Mouse (Mus musculus): ENCODE results near the gene Prss53.
A peak's percentile ranks its signal among the peaks of the same experiment; 100 is the strongest.

The Prss53 gene

GRCm38 (mm10) chr7:127890798-127891197 lies at the start of gene Prss53:
Gene Prss53 (minus strand): TSS chr7:127890970.
- no peak for DNase-seq (ENCODE audit: low read depth, low spot score)

DNA sequence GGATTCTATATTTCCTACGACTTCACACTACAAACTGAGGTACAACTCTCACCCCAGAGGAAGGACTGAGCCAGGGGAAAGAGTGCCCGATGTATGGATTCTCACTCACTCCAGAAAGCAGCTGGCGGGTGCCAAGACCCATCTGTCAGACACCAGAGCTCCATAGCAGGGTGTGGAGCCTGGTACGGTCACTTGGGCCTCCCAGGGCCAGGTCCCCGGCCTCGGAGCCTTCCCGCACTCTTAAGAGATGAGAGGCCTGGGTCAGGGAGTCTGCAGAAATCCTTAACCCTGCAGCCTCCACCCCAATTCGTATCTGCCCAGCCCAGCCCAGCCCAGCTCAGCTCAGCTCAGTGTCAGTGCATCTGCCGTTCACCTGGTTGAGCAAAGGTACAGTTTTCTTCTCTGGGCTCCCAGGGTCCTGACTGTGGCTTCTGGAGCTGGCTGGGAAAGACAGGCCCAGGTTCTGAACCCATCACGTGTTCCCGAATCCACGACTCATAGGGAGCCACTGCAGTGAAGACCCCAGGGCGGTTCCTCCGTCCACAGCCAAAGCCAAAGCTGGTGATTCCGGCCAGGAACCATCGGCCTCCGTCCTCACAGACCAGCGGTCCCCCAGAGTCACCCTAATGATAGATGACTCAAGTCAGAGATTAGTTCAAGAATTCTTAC lies 45.6 kb upstream of the Prss53 start:
- DNase-seq (ENCODE audit: low read depth, low spot score) = peak; percentile 17

DNA sequence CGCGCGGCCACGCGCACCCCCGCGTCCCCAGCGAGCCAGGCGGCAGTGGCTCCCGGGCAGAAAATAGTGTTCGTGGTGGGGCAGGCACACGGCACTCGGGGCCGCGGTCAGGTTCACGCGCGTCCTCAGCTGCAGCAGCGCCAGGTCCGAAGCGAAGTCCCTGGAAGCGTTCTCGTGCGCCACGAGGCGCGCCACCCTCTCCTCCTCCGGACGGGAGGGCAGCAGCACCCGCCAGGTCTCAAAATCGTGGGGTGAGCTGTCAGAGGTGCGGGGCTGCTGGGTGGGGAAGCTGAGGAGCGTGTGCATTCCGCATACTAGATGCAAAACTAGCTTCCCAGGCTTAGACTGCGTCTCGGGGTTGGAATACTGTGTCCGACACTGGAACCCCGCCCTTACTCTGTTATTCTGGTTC lies 45.0 kb upstream of the Prss53 start:
- DNase-seq (ENCODE audit: low read depth, low spot score) = peak; percentile 74

DNA sequence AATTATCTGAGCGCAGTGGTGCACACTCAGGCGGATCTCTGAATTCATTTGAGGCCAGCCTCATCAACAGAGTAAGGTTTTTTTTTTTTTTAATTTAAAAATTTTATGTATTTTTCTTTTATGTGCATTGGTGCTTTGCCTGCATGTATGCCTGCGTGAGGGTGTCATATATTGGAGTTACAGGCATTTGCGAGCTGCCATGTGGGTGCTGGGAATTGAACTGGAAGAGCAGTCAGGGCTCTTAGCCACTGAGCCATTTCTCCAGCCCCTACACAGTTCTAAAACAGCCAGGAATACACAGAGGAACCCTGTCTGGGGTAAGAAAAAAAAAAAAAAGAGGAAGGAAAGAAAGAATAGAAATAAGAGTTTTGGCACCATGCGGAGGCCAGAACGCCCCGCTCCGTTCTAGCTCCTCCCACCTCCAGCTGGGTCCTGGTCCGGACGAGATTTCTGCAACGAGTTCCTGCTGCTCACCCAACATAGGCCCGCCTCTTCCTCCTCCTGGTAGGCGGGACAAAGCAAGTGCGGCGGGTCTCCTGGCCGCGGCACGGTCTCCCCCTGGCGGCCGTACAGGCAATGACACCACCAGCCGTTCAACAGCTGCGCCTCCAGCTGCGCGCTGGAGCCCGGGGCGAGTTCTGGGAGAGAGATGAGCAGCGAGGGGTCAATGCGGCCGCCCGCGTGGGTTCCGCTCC lies 44.4 kb upstream of the Prss53 start:
- DNase-seq (ENCODE audit: low read depth, low spot score) = peak; percentile 98

DNA sequence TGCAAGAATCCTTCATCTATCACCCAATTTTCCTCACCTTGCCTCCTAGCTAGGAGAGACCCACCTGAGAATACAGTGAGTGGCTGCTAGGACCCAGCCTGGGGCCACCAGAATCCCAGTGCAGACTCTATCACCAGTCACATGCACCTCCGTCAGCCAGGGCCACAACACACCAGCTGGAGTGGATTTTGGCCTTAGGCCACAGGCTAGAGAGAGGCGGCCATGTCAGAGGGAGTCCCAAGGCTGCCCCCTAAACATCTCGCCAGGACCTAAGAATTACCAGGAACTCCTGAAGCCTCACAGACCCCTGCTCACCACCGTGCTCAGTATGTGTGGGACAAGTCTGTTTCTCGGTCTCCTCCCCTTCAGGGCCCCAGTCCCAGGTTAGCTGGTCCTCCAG lies 43.3 kb upstream of the Prss53 start:
- DNase-seq (ENCODE audit: low read depth, low spot score) = no peak

GRCm38 (mm10) chr7:127932273-127933031 lies 41.7 kb upstream of the Prss53 start:
- DNase-seq (ENCODE audit: low read depth, low spot score) = peak; percentile 73

- peak; percentile 83 for DNase-seq (ENCODE audit: low read depth, low spot score)
Observed at GRCm38 (mm10) chr7:127931351-127932135, 40.8 kb upstream of the Prss53 start.

GRCm38 (mm10) chr7:127930636-127931035 lies 39.9 kb upstream of the Prss53 start:
- no peak for DNase-seq (ENCODE audit: low read depth, low spot score)

DNA sequence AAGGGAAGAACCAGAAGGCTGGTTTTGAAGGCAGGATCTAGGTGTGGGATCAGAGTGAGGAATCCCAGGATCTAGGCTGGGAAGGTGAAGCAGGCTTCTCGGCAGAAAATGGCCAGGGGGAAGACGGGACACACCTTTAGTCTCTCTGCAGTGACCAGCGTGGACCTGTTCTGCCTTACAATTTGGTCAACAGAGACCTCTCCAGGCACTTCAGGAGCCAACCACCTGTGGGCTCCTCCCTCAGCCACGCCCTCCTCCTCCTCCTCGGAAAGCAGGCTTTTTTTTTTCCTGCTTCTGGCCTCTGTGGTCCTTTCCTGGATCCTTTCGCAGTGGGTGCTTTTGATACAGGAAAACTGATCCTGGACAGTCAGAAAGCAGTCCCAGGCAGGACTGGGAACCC lies 39.2 kb upstream of the Prss53 start, which contains the start of gene Prss8:
Prss8 (minus strand) TSS at position 182 of the 400 bp plus-strand sequence.
- DNase-seq (ENCODE audit: low read depth, low spot score) = no peak

- peak; percentile 40 for DNase-seq (ENCODE audit: low read depth, low spot score)
Observed at GRCm38 (mm10) chr7:127928596-127928995, 37.8 kb upstream of the Prss53 start.

GRCm38 (mm10) chr7:127927726-127928125 lies 37.0 kb upstream of the Prss53 start:
- DNase-seq (ENCODE audit: low read depth, low spot score) = no peak

DNA sequence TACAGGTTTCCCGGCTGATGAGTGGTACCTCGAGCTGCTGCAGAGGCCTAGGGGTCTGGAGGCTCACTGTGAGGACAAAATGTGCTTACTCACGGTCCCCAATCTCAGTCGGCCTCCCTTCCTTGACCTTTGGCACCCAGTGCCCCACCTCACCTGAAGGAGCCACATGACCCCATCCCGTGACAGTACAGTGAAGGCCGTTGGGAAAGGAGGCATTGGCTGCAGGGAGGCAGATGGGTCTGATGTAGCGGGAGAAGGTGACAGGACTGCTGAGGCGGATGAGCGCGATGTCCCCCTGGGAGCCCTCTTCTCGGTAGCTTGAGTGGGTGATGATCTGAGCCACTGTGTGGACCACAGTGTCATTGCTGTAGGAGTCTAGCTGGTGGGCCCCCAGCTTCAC lies 36.1 kb upstream of the Prss53 start:
- DNase-seq (ENCODE audit: low read depth, low spot score) = no peak

- DNase-seq (ENCODE audit: low read depth, low spot score) = no peak
Observed at GRCm38 (mm10) chr7:127926066-127926465, 35.3 kb upstream of the Prss53 start.

GRCm38 (mm10) chr7:127925252-127925651 lies 34.5 kb upstream of the Prss53 start:
- DNase-seq (ENCODE audit: low read depth, low spot score) = no peak

GRCm38 (mm10) chr7:127923714-127924113 lies 32.9 kb upstream of the Prss53 start:
- no peak for DNase-seq (ENCODE audit: low read depth, low spot score)

DNA sequence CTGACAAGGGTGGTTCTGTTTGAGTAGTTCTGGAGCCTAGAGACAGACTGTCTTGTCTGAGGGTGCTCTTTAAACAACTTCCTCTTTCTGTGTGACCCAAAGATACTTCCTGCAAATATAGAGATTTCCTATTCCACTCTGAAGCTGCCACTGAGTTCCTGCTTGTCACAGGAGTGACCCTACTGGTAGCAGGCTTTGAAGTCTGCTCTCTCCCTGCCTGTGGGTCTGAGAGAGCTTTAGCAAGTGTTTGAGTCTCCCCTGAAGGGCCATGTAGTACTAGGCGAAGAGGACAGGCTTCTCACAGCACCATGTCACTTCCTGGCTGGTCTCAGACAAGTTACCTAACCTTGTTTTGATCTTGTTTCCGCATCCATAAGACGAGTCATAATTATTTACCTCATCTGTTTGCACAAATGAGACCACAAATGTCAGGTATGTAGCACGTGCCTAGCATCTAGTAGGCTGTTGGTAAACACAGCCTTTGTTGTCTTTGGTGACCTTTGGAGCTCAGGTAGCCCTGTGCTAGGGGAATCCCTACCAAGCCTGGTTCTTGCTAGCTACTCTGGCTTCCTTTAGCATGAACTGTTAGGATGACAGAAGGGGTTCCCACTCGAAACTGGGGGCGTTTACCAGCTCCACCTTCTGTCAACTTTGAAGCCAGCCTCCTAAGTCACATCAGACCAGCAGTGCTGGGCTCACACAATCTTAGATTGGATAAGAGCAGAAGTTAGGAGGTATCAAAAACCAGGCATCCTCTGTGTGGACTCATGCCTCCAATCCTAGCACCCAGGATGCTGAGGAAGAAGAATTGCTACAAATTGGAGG lies 31.9 kb upstream of the Prss53 start:
- no peak for DNase-seq (ENCODE audit: low read depth, low spot score)

DNA sequence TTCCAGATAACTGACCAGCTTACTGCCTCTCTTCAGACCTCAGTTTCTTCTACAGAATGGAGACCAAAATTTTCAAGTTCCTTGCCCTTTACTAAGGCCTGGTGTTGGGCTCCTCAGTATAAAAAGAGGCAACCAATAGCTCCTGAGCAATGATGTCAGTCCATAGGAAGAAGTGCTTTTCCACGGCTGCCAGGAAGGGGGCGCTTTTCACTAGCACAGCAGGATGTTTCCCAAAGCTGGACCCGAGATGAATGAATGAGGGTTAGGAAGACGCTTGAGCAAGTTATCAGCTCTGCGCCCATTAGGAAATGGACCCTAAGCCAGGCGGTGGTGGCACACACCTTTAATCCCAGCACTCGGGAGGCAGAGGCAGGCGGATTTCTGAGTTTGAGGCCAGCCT lies 30.7 kb upstream of the Prss53 start:
- DNase-seq (ENCODE audit: low read depth, low spot score) = no peak

- DNase-seq (ENCODE audit: low read depth, low spot score) = peak; percentile 61
Observed at GRCm38 (mm10) chr7:127919290-127919689, 28.5 kb upstream of the Prss53 start.

DNA sequence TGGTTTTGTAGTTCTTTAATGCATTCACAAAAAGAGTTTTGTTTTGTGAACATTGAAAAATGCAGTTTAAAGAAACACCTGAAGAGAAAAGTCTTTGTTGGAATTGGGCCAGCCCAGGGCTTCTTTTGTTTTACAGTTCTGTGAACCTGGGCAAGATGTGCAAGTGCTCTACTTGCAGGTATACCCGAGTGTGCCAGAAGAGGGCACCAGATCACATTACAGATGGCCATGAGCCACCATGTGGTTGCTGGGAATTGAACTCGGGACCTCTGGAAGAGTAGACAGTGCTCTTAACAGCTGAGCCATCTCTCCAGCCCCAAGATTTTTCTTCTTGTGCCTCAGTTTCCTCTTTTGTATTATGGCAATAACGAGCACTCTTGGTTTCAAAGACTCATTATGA lies 27.4 kb upstream of the Prss53 start:
- peak; percentile 88 for DNase-seq (ENCODE audit: low read depth, low spot score)

GRCm38 (mm10) chr7:127915293-127915692 lies 24.5 kb upstream of the Prss53 start:
- DNase-seq (ENCODE audit: low read depth, low spot score) = no peak

- no peak for DNase-seq (ENCODE audit: low read depth, low spot score)
Observed at GRCm38 (mm10) chr7:127912938-127913337, 22.2 kb upstream of the Prss53 start.
